Mouse (Mus musculus) mature B cell (primary cell): ENCODE data around the gene Inha.

Experiments
- in situ Hi-C: fragments of 300-500 bp; cut with MboI; formaldehyde crosslinking; loops from 2 replicates; pipeline ENCODE4 v1.14.3; 2019

The Inha gene

GRCm38 (mm10) chr1:75557041-75557440 lies 50.2 kb downstream of the Inha start:
- in situ Hi-C loops, result no loop called here

- in situ Hi-C loops, result no loop called here
Observed at GRCm38 (mm10) chr1:75558388-75559178, 51.7 kb downstream of the Inha start.

GRCm38 (mm10) chr1:75559212-75559925 lies 52.5 kb downstream of the Inha start:
- in situ Hi-C loops, result no loop called here
